Mouse (Mus musculus): ENCODE measurements around the gene Atf1.
"Not testable (repeated sequence)": the region's sequence is repeated elsewhere in the genome, so short reads cannot be mapped to it uniquely, and the experiment has no call there.

Atf1 gene

GRCm38 (mm10) chr15:100304019-100304991 lies 76.7 kb downstream of the Atf1 start, which contains the start of gene Mettl7a1:
TSS of gene Mettl7a1 (plus strand) at chr15:100304140.
- peak; percentile 83 for DNase-seq (ENCODE audit: low spot score in 2 of 2)

GRCm38 (mm10) chr15:100306201-100306600 lies 78.6 kb downstream of the Atf1 start:
- no peak for DNase-seq (ENCODE audit: low spot score in 2 of 2)

- DNase-seq (ENCODE audit: low spot score in 2 of 2) = not testable (repeated sequence)
Measured at GRCm38 (mm10) chr15:100307438-100308096, 79.9 kb downstream of the Atf1 start.
